Comparison of ENCODE assay signal across 11 mouse cellular contexts in the genomic region with DNA sequence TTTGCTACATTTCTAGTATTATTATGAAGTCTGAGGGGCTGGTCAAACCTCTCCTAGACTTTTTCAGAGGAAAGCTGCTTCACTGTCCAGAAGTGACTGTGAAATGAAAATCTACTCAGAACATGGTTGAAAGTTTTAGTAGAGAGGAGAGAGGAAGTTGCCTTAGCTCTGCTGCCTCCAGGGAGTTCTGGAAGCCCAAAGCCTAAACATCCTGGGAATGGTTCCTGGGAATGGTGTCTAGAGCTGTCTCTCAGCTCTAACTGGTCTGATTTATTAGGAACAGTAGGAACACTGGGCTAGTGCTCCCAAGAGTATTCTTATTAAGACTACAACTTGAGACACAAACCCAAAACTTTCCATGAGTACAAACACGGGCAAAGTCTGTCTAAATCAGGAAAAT. TPM values are rescaled to one million over a fixed set of nuclear protein-coding genes. Genes with fewer than 3 reads are reported as not detected.
DNase-seq lines count a peak whose midpoint lies in the region; ATAC-seq and TF ChIP-seq lines count a peak whose summit lies in the region.
"Had no signal": no experiment of that assay in that cellular context is flagged by ENCODE, and none has a peak within 500 bp of the region (broad histone marks: within the 10 kb centered on the region; RNA-seq: fewer than 3 reads in every experiment).

No protein-coding gene starts in this region.

- H3K9ac ChIP-seq in embryonic facial prominence, embryonic 13.5 days, result no peak overlapping the region
- no peak overlapping the region for H3K9ac ChIP-seq in limb, embryonic 14.5 days (ENCODE audit: low read depth, low read length, severe bottlenecking)
- H3K9ac ChIP-seq in hindbrain, embryonic 12.5 days, result no peak overlapping the region
- H3K9ac ChIP-seq: liver, embryonic 14.5 days had no signal

- peak overlapping the region; percentile 82 for H3K27ac ChIP-seq in embryonic facial prominence, embryonic 13.5 days
- peak overlapping the region; percentile 50; the same call in 1 of the 2 replicates for H3K27ac ChIP-seq in limb, embryonic 14.5 days (replicated peaks; ENCODE audit: low read depth, low read length)
- H3K27ac ChIP-seq in hindbrain, embryonic 12.5 days, result no peak overlapping the region
- H3K27ac ChIP-seq: liver, embryonic 14.5 days had no signal

- no peaks in the 10 kb centered on the region for H3K36me3 ChIP-seq in embryonic facial prominence, embryonic 13.5 days
- H3K36me3 ChIP-seq in limb, embryonic 14.5 days (ENCODE audit: control insufficient read depth, insufficient read depth, low read length), result no peaks in the 10 kb centered on the region
- no peaks in the 10 kb centered on the region for H3K36me3 ChIP-seq in hindbrain, embryonic 12.5 days

- H3K27me3 ChIP-seq in embryonic facial prominence, embryonic 13.5 days, result no peaks in the 10 kb centered on the region
- H3K27me3 ChIP-seq in limb, embryonic 14.5 days (ENCODE audit: control insufficient read depth, insufficient read depth, low read length), result no peaks in the 10 kb centered on the region
- no peaks in the 10 kb centered on the region for H3K27me3 ChIP-seq in hindbrain, embryonic 12.5 days

- peak; percentile 66 for DNase-seq in 3T3-L1 (ENCODE audit: low read depth, low spot score)
- peak; percentile 18 for DNase-seq in heart, postnatal 4 days
- no peak for DNase-seq in limb, embryonic 14.5 days (ENCODE audit: low spot score)
- DNase-seq in neural tube, embryonic 10.5 days (ENCODE audit: extremely low spot score, low spot score), result no peak
- no peak for DNase-seq in frontal cortex, postnatal 25 days (ENCODE audit: low spot score in 2 of 2)
- DNase-seq in adrenal gland, postnatal 25 days, result no peak
- DNase-seq: cerebellum, adult 18-20 months had no signal

- TF ChIP-seq POLR2A in limb, embryonic 14.5 days (IDR thresholded peaks at IDR 0.05; ENCODE audit: borderline replicate concordance, extremely low read depth, insufficient read depth, insufficient read length), result no peak

- H3K9me3 ChIP-seq in embryonic facial prominence, embryonic 13.5 days, result no peaks in the 10 kb centered on the region
- H3K9me3 ChIP-seq in limb, embryonic 14.5 days (ENCODE audit: control insufficient read depth, low read length), result no peaks in the 10 kb centered on the region
- H3K9me3 ChIP-seq in hindbrain, embryonic 12.5 days (replicated peaks), result no peaks in the 10 kb centered on the region

- 49% methylated on average over 1 of the region's 1 CpGs for WGBS in embryonic facial prominence, embryonic 13.5 days
- 62% methylated on average over 1 of the region's 1 CpGs for WGBS in limb, embryonic 14.5 days
- 86% methylated on average over 1 of the region's 1 CpGs for WGBS in hindbrain, embryonic 12.5 days

- peak overlapping the region; percentile 43 for H3K4me2 ChIP-seq in embryonic facial prominence, embryonic 13.5 days
- H3K4me2 ChIP-seq in limb, embryonic 14.5 days (replicated peaks; ENCODE audit: low read depth, low read length, severe bottlenecking), result peak overlapping the region; percentile 28; the same call in 1 of the 2 replicates
- H3K4me2 ChIP-seq in hindbrain, embryonic 12.5 days (replicated peaks), result no peak overlapping the region

- H3K4me1 ChIP-seq in embryonic facial prominence, embryonic 13.5 days, result peaks cover 26% of the 10 kb centered on the region; the same call in 1 of the 2 replicates
- peaks cover 19% of the 10 kb centered on the region for H3K4me1 ChIP-seq in limb, embryonic 14.5 days (ENCODE audit: control insufficient read depth, insufficient read depth, low read length)
- no peaks in the 10 kb centered on the region for H3K4me1 ChIP-seq in hindbrain, embryonic 12.5 days

- no peak for ATAC-seq in embryonic facial prominence, embryonic 13.5 days (ENCODE audit: insufficient number of reproducible peaks, insufficient read depth, low FRiP score, low TSS enrichment, low read depth)
- no peak for ATAC-seq in limb, embryonic 14.5 days (ENCODE audit: low FRiP score, low read depth)
- no peak for ATAC-seq in hindbrain, embryonic 12.5 days (ENCODE audit: low FRiP score)

- peak overlapping the region; percentile 17 for H3K4me3 ChIP-seq in embryonic facial prominence, embryonic 13.5 days
- 0 out of 2 replicates have a peak overlapping the region, but pooled peaks have one; percentile 2 for H3K4me3 ChIP-seq in limb, embryonic 14.5 days (replicated peaks; ENCODE audit: low read length)
- no peak overlapping the region for H3K4me3 ChIP-seq in hindbrain, embryonic 12.5 days
- H3K4me3 ChIP-seq: erythroblast, embryonic 14.5 days had no signal

RNA-seq across cellular contexts. Expression of a gene that starts 2.3 kb away (rescaled TPM):
- 62.9 and 89.3 TPM in 2 replicates for polyA plus RNA-seq in embryonic facial prominence, embryonic 13.5 days (2015; fragmentation: Nextera tagmentation; extraction: Ambion mirVana)
- 100 to 1,000 TPM in 1 of 2 experiments, 10 to 100 TPM in 1; 86.9 to 101 TPM for total RNA-seq in heart, postnatal 4 days (2021)
- 57.9 and 76.8 TPM in 2 replicates for polyA plus RNA-seq in limb, embryonic 14.5 days (2012; rRNA removed)
- 106 and 120 TPM in 2 replicates for polyA plus RNA-seq in limb, embryonic 14.5 days (2014; fragmentation: Nextera tagmentation; extraction: Ambion mirVana)
- total RNA-seq in adrenal gland, postnatal 25 days (2021), result 2.8 and 3.3 TPM in 2 replicates
- 3.0 and 4.8 TPM in 2 replicates for polyA plus RNA-seq in hindbrain, embryonic 12.5 days (2016; fragmentation: Nextera tagmentation; extraction: Ambion mirVana)
- polyA plus RNA-seq: erythroblast, embryonic 14.5 days had no signal

RNA-seq across cellular contexts. Expression of a gene that starts 35.7 kb away (rescaled TPM):
- polyA plus RNA-seq in embryonic facial prominence, embryonic 13.5 days (2015; fragmentation: Nextera tagmentation; extraction: Ambion mirVana), result 14.6 and 18.8 TPM in 2 replicates
- total RNA-seq in heart, postnatal 4 days (2021), result under 1 TPM; 0.25 to 0.26 TPM
- polyA plus RNA-seq in limb, embryonic 14.5 days (2012; rRNA removed), result 4.1 and 5.4 TPM in 2 replicates
- polyA plus RNA-seq in limb, embryonic 14.5 days (2014; fragmentation: Nextera tagmentation; extraction: Ambion mirVana), result 7.8 and 8.5 TPM in 2 replicates
- total RNA-seq in adrenal gland, postnatal 25 days (2021), result 1.1 and 1.6 TPM in 2 replicates
- 0.30 and 0.58 TPM in 2 replicates for polyA plus RNA-seq in hindbrain, embryonic 12.5 days (2016; fragmentation: Nextera tagmentation; extraction: Ambion mirVana)
- polyA plus RNA-seq: erythroblast, embryonic 14.5 days had no signal

RNA-seq across cellular contexts. Expression of a gene that starts 41.9 kb away (rescaled TPM):
- polyA plus RNA-seq in embryonic facial prominence, embryonic 13.5 days (2015; fragmentation: Nextera tagmentation; extraction: Ambion mirVana), result 1.3 and 1.4 TPM in 2 replicates
- 10 to 100 TPM; 13.2 to 13.8 TPM for total RNA-seq in heart, postnatal 4 days (2021)
- polyA plus RNA-seq in limb, embryonic 14.5 days (2012; rRNA removed), result 3.4 and 4.6 TPM in 2 replicates
- polyA plus RNA-seq in limb, embryonic 14.5 days (2014; fragmentation: Nextera tagmentation; extraction: Ambion mirVana), result 2.5 and 2.8 TPM in 2 replicates
- 3.9 and 5.5 TPM in 2 replicates for total RNA-seq in adrenal gland, postnatal 25 days (2021)
- 1.4 TPM in 2 replicates for polyA plus RNA-seq in hindbrain, embryonic 12.5 days (2016; fragmentation: Nextera tagmentation; extraction: Ambion mirVana)
- polyA plus RNA-seq: erythroblast, embryonic 14.5 days had no signal

RNA-seq across cellular contexts. Expression of a gene that starts 53.4 kb away (rescaled TPM):
- polyA plus RNA-seq in embryonic facial prominence, embryonic 13.5 days (2015; fragmentation: Nextera tagmentation; extraction: Ambion mirVana), result 1.4 and 2.7 TPM in 2 replicates
- total RNA-seq in heart, postnatal 4 days (2021), result 1 to 10 TPM; 1.4 TPM
- 0.15 and 0.20 TPM in 2 replicates for polyA plus RNA-seq in limb, embryonic 14.5 days (2012; rRNA removed)
- polyA plus RNA-seq in limb, embryonic 14.5 days (2014; fragmentation: Nextera tagmentation; extraction: Ambion mirVana), result 0.58 and 0.91 TPM in 2 replicates
- total RNA-seq in adrenal gland, postnatal 25 days (2021), result 1.5 and 2.1 TPM in 2 replicates
- polyA plus RNA-seq in hindbrain, embryonic 12.5 days (2016; fragmentation: Nextera tagmentation; extraction: Ambion mirVana), result 0.79 and 1.3 TPM in 2 replicates

Comparison
In these comparisons a context has a peak if more than half of its experiments do, and no peak if none do; other contexts are left out.
1. DNase-seq: peak in 3T3-L1 (single experiment) and heart, postnatal 4 days (single experiment); none in limb, embryonic 14.5 days (single experiment), neural tube, embryonic 10.5 days (single experiment), frontal cortex, postnatal 25 days (0 of 2) and adrenal gland, postnatal 25 days (single experiment).
2. RNA of a gene that starts 2.3 kb away (polyA plus RNA-seq): 57.9 to 120 TPM in limb, embryonic 14.5 days and 62.9 to 89.3 TPM in embryonic facial prominence, embryonic 13.5 days; 3.0 to 4.8 TPM in hindbrain, embryonic 12.5 days; every median in the first group is over 10 times any median in the second.